Mouse (Mus musculus) cerebellum, adult 2 months (tissue): ENCODE results near the gene Hhipl1.

Source experiments
- CTCF ChIP-seq: fragments of 200-500 bp; IDR thresholded peaks from 2 replicates; pipeline ENCODE4 v1.5.1; 2011; ENCODE audit warnings: low read depth, mild to moderate bottlenecking, control low read depth, low read length, moderate library complexity, borderline replicate concordance; ENCODE audit not compliant: insufficient read depth
- POLR2A ChIP-seq: fragments of 200-500 bp; IDR thresholded peaks from 2 replicates; pipeline ENCODE4 v1.6.1; 2011; ENCODE audit warnings: low read length, control low read depth, borderline replicate concordance; ENCODE audit not compliant: insufficient read depth

DNA sequence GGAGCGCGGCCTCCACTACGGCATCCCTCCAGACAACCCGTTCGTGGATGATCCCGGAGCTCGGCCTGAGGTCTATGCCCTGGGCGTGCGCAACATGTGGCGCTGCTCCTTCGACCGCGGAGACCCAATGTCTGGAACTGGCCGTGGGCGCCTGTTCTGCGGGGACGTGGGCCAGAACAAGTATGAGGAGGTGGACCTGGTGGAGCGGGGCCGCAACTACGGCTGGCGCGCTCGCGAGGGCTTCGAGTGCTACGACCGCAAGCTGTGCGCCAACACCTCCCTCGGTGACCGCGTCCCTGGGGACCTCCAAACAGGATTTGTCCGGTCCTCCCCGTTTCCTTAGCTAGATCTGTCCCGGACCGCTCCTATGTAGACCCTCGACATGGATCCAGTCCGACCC lies 12.4 kb downstream of the Hhipl1 start:
- TF ChIP-seq CTCF (no peak), POLR2A (no peak)
